Mouse (Mus musculus) mesoderm, embryonic 11.5 days (tissue): Measurements from ENCODE around the gene Rgs14.

ENCODE experiments used
- DNase-seq: peaks from one replicate; pipeline ENCODE4 v3.0.0-alpha.2; 2012; ENCODE audit warnings: low read depth, low spot score

The Rgs14 gene

GRCm38 (mm10) chr13:55346745-55347144, 22.8 kb upstream of the Rgs14 start:
- DNase-seq: no peak

DNA sequence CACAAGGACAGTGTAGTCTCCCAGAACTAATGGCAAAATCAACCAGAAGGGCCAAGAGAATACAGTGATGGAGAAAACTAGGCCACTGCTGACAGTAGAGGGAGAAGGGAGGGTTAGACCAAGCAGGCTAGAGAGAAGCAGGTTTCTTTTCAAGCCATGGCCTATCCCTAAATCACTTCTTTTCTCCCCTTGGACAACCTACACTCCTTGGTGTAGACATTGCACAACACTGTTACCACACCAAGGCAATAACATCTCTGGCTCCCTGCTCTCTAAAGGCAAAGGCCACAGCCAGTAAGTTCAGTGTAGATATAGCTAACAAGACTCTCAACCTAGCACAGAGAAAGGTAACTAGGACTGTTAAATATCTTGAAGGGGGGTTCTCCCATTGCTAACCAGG, 8.4 kb upstream of the Rgs14 start:
- no peak for DNase-seq

GRCm38 (mm10) chr13:55361974-55362452, 7.5 kb upstream of the Rgs14 start:
- peak; percentile 15 for DNase-seq

GRCm38 (mm10) chr13:55362453-55363060, 7.0 kb upstream of the Rgs14 start, which contains the start of gene Lman2:
Gene Lman2 (minus strand): TSS chr13:55362783.
- peak; percentile 99 for DNase-seq

- no peak for DNase-seq
Observed at GRCm38 (mm10) chr13:55368401-55368800, 1.1 kb upstream of the Rgs14 start.

DNA sequence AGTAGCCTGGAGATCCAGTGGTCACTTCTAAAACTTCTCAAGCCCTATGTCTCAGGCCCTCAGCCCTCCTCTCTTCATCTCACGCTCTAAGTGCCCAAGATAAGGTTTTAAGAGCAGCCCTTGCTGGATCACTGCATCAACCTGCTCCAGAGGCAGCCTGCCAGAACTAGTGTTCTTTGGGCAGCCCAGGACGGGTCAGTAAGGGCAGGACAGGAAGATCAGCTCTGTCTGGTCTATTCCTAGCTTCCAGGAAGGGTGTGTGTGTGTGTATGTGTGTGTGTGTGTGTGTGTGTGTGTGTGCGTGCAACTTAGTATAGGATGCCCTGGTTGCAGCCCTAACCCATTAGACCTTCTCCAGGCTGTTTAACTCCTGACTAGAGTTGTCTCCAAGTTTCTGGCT, 702 bp downstream of the Rgs14 start:
- DNase-seq: no peak

- DNase-seq: no peak
Observed at GRCm38 (mm10) chr13:55371007-55371681, 1.6 kb downstream of the Rgs14 start.

DNA sequence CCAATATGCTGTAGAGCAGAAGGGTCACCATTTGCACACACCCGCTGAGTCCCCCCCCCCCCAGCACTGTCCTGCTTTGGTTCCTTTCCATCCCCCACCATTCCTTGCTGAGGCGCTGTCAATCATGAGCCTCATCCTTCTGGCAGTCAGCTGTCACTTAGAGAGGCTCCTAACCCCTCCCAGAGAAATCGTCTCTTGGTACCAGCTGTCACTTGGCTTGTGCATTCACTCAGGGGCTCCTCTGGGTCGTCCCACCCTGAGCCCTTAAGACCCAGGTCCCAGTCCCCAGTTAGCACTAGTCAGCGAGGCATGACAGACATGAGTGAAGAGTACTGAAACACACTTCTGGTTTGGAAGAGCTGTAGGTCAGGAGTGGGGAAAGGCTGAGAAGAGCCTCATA, 2.2 kb downstream of the Rgs14 start:
- no peak for DNase-seq

- DNase-seq: no peak
Observed at GRCm38 (mm10) chr13:55374206-55374924, 4.8 kb downstream of the Rgs14 start.

GRCm38 (mm10) chr13:55375877-55376276, 6.3 kb downstream of the Rgs14 start:
- DNase-seq: no peak

DNA sequence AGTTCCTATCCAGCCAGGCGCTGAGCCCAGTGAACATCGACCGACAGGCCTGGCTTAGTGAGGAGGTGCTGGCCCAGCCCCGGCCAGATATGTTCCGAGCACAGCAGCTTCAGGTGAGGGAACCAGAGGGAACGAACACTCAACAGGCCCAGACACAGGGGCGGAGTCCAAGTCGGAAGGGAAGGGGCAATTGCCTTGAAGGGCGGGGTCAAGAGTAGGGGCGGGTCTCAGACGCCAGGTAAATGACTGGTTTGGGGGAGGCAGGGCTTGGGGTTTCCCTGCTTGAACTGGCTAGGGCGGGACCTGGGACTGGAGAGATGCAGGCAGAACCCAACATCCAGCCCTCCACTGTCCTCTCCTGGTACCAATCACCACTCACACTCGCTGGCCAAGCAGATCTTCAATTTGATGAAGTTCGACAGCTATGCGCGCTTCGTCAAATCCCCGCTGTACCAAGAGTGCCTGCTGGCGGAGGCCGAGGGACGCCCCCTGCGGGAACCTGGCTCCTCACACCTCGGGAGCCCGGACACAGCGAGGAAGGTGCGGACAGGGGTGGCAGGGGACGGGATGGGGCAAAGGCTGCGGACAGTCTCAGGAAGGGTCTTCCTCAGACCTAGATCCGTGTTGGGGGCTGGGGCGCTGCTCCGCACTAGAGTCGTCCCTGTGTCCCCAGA, 9.5 kb downstream of the Rgs14 start:
- DNase-seq: no peak

DNA sequence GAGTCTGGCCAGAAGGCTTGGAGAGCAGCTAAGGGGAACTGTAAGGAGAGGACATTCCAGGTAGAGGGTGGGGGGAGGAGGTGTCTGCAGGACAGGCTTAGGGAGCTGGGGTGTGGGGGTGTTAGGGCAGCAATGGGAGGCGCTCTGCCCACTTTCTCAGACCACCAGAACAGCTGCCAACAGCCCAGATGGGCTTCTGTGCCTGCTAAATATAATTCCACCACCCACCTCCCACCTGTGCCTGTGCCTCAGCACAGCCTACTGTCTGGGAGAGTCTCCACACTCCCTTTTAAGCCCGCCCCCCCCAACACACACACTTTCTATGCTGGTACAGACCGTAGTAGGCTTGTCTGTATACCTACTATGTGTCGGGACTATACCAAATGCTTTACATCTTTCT, 12.3 kb downstream of the Rgs14 start:
- no peak for DNase-seq

DNA sequence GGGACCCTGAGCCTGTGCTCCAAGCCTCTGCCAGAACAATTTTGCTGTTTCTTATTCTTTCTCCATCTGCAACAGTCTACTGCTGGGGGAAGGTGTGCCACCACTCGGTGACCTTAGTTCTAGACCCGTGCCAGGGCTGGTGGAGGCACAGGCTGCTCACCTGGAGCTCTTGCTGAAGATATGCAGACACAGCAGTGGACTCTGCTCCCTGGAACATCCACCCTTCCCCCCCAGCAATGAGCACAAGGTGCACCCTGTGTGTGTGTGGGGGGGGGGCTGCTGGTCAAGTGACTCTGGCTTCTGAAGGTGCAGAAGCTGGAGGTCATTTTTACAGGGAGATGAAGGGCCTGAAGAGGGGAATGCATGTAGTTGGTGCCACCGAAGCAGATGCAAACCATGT, 21.1 kb downstream of the Rgs14 start:
- no peak for DNase-seq

DNA sequence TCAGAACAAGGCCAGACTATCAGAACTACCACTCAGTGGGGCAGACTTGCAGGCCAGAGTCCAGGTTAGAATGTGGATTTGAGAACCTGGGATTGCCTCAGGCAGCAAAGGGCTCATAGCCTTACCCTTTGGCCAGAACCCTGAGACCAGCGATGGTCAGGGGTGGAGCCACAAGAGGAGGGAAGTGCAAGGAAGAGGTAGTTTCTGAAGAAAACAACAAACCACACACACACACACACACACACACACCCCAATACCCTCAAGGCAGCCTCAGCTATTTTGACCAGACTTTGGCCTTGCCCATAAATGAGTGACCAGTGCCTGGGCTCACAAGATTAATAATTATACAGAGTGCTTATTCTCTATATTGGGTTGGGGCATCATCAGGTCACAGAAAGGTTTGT, 22.1 kb downstream of the Rgs14 start:
- DNase-seq: no peak

- no peak for DNase-seq
Observed at GRCm38 (mm10) chr13:55392933-55393332, 23.4 kb downstream of the Rgs14 start.

DNA sequence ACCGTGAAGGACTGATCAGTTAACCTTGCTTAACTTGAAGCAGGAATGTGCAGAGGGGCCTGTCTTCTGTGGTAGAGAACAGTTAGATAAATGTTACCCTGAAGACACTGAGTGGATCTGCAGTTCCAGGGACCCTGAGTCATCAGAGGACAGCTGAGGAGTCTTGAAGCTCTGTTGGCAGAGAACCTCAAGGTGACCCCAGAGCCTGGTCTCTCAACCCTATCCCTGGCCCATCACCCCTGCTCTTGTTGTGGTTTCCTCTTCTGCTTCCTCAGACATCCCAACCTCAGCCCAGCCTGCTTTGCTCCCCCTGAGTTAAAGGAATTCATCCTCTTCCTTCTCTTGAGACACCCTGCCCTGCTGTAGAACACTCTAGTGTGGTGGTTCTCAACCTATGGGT, 28.6 kb downstream of the Rgs14 start, which contains the start of gene Slc34a1:
Gene Slc34a1 (plus strand): TSS at position 100 of the 400 bp plus-strand sequence.
- DNase-seq: no peak

DNA sequence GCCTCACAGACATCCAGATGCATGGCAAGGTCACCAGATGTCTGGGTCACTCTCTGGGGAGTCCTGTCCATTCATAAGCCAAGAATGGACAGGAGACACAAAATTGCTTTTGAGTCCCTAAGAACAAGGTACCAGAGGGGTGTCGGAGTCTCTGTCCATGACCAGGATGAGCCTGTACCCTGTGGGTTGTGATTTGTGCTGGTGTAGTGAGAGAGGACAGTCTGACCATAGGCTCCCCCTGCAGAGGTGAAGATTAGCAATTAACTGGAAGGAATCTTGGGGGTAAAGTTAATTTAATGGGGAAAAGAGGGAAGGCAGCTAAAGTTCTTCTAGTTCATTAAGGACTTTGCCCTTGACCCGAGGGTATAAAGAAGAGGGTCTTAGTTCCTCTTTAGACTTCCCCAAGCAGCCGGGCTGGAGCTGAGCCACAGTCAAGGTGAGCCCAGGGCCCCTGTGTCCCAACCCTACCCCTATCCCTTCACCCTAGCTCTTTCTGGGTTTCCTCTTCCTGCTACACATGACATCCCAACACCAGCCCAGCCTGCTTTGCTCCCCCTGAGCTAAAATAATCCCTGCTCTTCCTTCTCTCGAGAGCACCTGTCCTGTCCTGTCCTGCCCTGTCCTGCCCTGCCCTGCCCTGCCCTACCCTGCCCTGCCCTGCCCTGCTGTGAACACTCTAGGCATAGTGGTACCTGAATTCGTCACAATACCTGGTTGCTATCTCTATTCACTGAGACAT, 29.9 kb downstream of the Rgs14 start:
- DNase-seq: no peak

GRCm38 (mm10) chr13:55400039-55400346, 30.5 kb downstream of the Rgs14 start:
- no peak for DNase-seq

DNA sequence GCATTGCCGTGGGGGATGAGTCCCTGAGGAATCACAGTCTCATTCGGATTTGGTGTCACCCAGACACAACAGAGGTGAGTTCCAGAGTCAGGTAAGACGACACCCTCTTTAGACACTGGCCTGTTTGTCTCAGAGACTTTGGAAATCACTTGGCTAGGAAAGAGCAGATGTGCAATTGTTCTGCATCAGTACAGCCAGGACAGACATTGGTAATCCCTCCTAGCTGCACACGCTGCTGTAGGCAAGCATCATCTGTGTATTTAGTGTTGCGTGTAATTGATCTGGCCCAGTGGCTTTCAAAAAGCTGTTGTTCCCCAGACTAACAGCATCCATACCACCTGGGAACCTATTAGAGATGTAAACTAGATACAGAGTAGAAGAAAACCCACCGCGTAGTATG, 33.7 kb downstream of the Rgs14 start:
- DNase-seq: no peak

DNA sequence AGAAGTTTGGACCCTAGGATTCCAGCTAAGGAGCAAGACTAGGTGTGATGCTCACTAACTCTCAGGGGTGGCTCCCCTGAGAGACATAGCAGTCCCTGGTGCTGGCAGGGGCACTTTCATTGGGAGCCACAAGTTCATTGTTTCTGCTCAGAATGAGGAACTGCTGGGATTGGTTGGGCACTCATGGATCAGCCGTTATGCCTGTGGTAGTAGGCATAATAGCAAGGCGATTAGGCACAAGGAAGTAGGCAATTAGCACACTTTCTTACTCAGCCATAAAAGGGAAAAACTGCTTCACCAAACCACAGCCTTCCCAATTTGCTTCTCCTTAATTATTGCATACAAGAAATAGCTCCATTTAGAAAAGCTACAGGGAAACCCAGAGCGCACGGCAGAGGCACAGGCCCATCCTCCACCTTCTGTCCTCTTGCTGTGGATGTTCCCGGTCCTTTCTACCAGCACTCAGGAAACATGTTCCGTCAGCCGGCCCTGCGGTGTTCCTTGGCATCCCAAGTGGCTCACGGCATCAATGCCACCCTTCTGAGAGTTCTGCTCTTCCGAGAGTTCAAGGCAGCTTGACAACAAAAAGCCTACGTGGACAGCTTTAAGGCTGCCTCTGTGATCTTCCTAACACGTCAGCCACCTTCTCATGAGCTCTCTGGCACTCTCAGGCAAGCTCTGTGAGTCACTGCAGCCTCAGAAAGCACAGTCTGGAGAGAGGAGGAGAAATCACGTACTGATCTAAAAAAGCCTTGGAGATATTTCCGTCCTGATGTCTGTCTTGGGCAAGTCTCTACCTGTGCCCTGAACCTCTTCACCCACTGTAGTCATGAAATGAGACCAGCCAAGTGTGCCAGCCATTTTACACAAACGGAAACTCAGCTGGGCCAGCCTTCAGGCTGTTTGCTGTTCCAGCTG, 34.7 kb downstream of the Rgs14 start:
- DNase-seq: no peak
